Comparison of ENCODE assay signal across 8 mouse cellular contexts in genomic region chr10:80972071-80972987, GRCm38 (mm10). TPM values are rescaled to one million over a fixed set of nuclear protein-coding genes. Genes with fewer than 3 reads are reported as not detected.
DNase-seq lines count a peak whose midpoint lies in the region; ATAC-seq lines count a peak whose summit lies in the region.

No protein-coding gene starts in this region.

- H3K4me2 ChIP-seq in liver, embryonic 12.5 days = no peak overlapping the region
- no peak overlapping the region for H3K4me2 ChIP-seq in heart, embryonic 11.5 days
- H3K4me2 ChIP-seq in forebrain, embryonic 13.5 days = no peak overlapping the region

- no peak overlapping the region for H3K4me3 ChIP-seq in liver, embryonic 12.5 days
- no peak overlapping the region for H3K4me3 ChIP-seq in heart, embryonic 11.5 days (ENCODE audit: low read depth, low read length)
- H3K4me3 ChIP-seq in forebrain, embryonic 13.5 days = no peak overlapping the region

- no peak overlapping the region; the same call in 1 of the 2 replicates for H3K9ac ChIP-seq in liver, embryonic 12.5 days
- no peak overlapping the region for H3K9ac ChIP-seq in heart, embryonic 11.5 days (ENCODE audit: low read depth, low read length)
- H3K9ac ChIP-seq in forebrain, embryonic 13.5 days = no peak overlapping the region

- no peak for ATAC-seq in liver, embryonic 12.5 days
- ATAC-seq in heart, embryonic 11.5 days (replicated peaks; ENCODE audit: insufficient number of reproducible peaks, low FRiP score, low TSS enrichment) = no peak
- no peak for ATAC-seq in forebrain, embryonic 13.5 days

- H3K9me3 ChIP-seq in liver, embryonic 12.5 days (replicated peaks) = no peaks in the 10 kb centered on the region
- H3K9me3 ChIP-seq in heart, embryonic 11.5 days (replicated peaks; ENCODE audit: control insufficient read depth, low read length) = peaks cover 4% of the 10 kb centered on the region; the same call in 1 of the 2 replicates
- H3K9me3 ChIP-seq in forebrain, embryonic 13.5 days (replicated peaks) = no peaks in the 10 kb centered on the region

- H3K27me3 ChIP-seq in liver, embryonic 12.5 days (replicated peaks) = peaks cover 15% of the 10 kb centered on the region; the same call in 1 of the 2 replicates
- peaks cover 2% of the 10 kb centered on the region; the same call in 1 of the 2 replicates for H3K27me3 ChIP-seq in heart, embryonic 11.5 days (ENCODE audit: control insufficient read depth, insufficient read depth, low read length)
- no peaks in the 10 kb centered on the region for H3K27me3 ChIP-seq in forebrain, embryonic 13.5 days

- WGBS in liver, embryonic 12.5 days (ENCODE audit: insufficient replicate concordance) = 53% methylated on average over 11 of the region's 11 CpGs
- WGBS in heart, embryonic 11.5 days (ENCODE audit: insufficient replicate concordance) = 37% methylated on average over 11 of the region's 11 CpGs
- WGBS in forebrain, embryonic 13.5 days = 58% methylated on average over 11 of the region's 11 CpGs

- peak; percentile 30 for DNase-seq in liver
- peak; percentile 73 to 74 for DNase-seq in adrenal gland, postnatal 36 days
- peak; percentile 81 for DNase-seq in kidney, postnatal 14 days
- DNase-seq in embryo, embryonic 11 days = no peak
- no peak for DNase-seq in frontal cortex, postnatal 36 days (ENCODE audit: low spot score in 2 of 2)

- H3K36me3 ChIP-seq in liver, embryonic 12.5 days = no peaks in the 10 kb centered on the region
- no peaks in the 10 kb centered on the region for H3K36me3 ChIP-seq in heart, embryonic 11.5 days (ENCODE audit: control insufficient read depth, insufficient read depth, low read length)
- no peaks in the 10 kb centered on the region for H3K36me3 ChIP-seq in forebrain, embryonic 13.5 days (ENCODE audit: poor library complexity, severe bottlenecking)

- no peak overlapping the region for H3K27ac ChIP-seq in liver, embryonic 12.5 days
- H3K27ac ChIP-seq in heart, embryonic 11.5 days (ENCODE audit: low read depth, low read length) = 0 out of 2 replicates have a peak overlapping the region, but pooled peaks have one; percentile 41
- H3K27ac ChIP-seq in forebrain, embryonic 13.5 days = no peak overlapping the region; the same call in 1 of the 2 replicates

- H3K4me1 ChIP-seq in liver, embryonic 12.5 days = 0 out of 2 replicates have a peak, but pooled peaks cover 7% of the 10 kb centered on the region
- peaks cover 11% of the 10 kb centered on the region for H3K4me1 ChIP-seq in heart, embryonic 11.5 days (ENCODE audit: control insufficient read depth, insufficient read depth, low read length)
- H3K4me1 ChIP-seq in forebrain, embryonic 13.5 days = peaks cover 9% of the 10 kb centered on the region

RNA-seq across cellular contexts. Expression of gene Gng7, which starts 42.4 kb away (rescaled TPM):
- 0.80 and 0.81 TPM in 2 replicates for polyA plus RNA-seq in liver, embryonic 12.5 days (2016; fragmentation: Nextera tagmentation; extraction: Ambion mirVana)
- total RNA-seq in adrenal gland, postnatal 36 days (2021) = 1 to 10 TPM; 6.4 to 6.7 TPM
- polyA plus RNA-seq in heart, embryonic 11.5 days (2014; fragmentation: Nextera tagmentation; extraction: Ambion mirVana) = 1.4 TPM in 2 replicates
- polyA plus RNA-seq in forebrain, embryonic 13.5 days (2015; fragmentation: Nextera tagmentation; extraction: Ambion mirVana) = 14.8 and 17.6 TPM in 2 replicates

RNA-seq across cellular contexts. Expression of gene Gadd45b, which starts 42.5 kb away (rescaled TPM):
- 1.6 and 2.0 TPM in 2 replicates for polyA plus RNA-seq in liver, embryonic 12.5 days (2016; fragmentation: Nextera tagmentation; extraction: Ambion mirVana)
- 100 to 1,000 TPM in 1 of 2 experiments, 10 to 100 TPM in 1; 81.7 to 149 TPM for total RNA-seq in adrenal gland, postnatal 36 days (2021)
- 21.3 and 25.6 TPM in 2 replicates for polyA plus RNA-seq in heart, embryonic 11.5 days (2014; fragmentation: Nextera tagmentation; extraction: Ambion mirVana)
- polyA plus RNA-seq in forebrain, embryonic 13.5 days (2015; fragmentation: Nextera tagmentation; extraction: Ambion mirVana) = 4.9 and 5.1 TPM in 2 replicates

RNA-seq across cellular contexts. Expression of gene Diras1, which starts 53.1 kb away (rescaled TPM):
- not detected in 2 replicates for polyA plus RNA-seq in liver, embryonic 12.5 days (2016; fragmentation: Nextera tagmentation; extraction: Ambion mirVana)
- total RNA-seq in adrenal gland, postnatal 36 days (2021) = 1 to 10 TPM; 1.2 to 1.5 TPM
- 0.13 TPM in 1 of 2 replicates, not detected in the other for polyA plus RNA-seq in heart, embryonic 11.5 days (2014; fragmentation: Nextera tagmentation; extraction: Ambion mirVana)
- polyA plus RNA-seq in forebrain, embryonic 13.5 days (2015; fragmentation: Nextera tagmentation; extraction: Ambion mirVana) = 13.4 and 15.0 TPM in 2 replicates

RNA-seq across cellular contexts. Expression of gene Lmnb2, which starts 54.3 kb away (rescaled TPM):
- 23.1 and 23.6 TPM in 2 replicates for polyA plus RNA-seq in liver, embryonic 12.5 days (2016; fragmentation: Nextera tagmentation; extraction: Ambion mirVana)
- total RNA-seq in adrenal gland, postnatal 36 days (2021) = 10 to 100 TPM; 11.2 to 17.2 TPM
- polyA plus RNA-seq in heart, embryonic 11.5 days (2014; fragmentation: Nextera tagmentation; extraction: Ambion mirVana) = 7.9 and 11.6 TPM in 2 replicates
- 54.0 and 54.9 TPM in 2 replicates for polyA plus RNA-seq in forebrain, embryonic 13.5 days (2015; fragmentation: Nextera tagmentation; extraction: Ambion mirVana)

Comparison
In these comparisons a context has a peak if more than half of its experiments do, and no peak if none do; other contexts are left out.
1. DNase-seq: peak in liver (single experiment), adrenal gland, postnatal 36 days (2 of 2) and kidney, postnatal 14 days (single experiment); none in embryo, embryonic 11 days (single experiment) and frontal cortex, postnatal 36 days (0 of 2).
2. RNA of gene Diras1, which starts 53.1 kb away (polyA plus RNA-seq): 13.4 to 15.0 TPM in forebrain, embryonic 13.5 days; 0.13 TPM in heart, embryonic 11.5 days and not detected in liver, embryonic 12.5 days; every median in the first group is over 10 times any median in the second.